Mouse (Mus musculus) erythroblast, adult 5-6 weeks (primary cell): Measurements from ENCODE around the gene Tlnrd1. TPM values are rescaled to one million over a fixed set of nuclear protein-coding genes. Genes with fewer than 3 reads are reported as not detected.
A peak's percentile ranks its signal among the peaks of the same experiment; 100 is the strongest.

Experiments
- ATAC-seq: replicated peaks from 2 replicates; pipeline ENCODE4 v1.8.0; 2016; ENCODE audit warnings: moderate number of reproducible peaks, mild to moderate bottlenecking, moderate TSS enrichment, inconsistent platforms; ENCODE audit not compliant: poor library complexity, low FRiP score, severe bottlenecking
- total RNA-seq, 2 experiments: library from RNA; stranded (forward) in 1 of 2; stranded (reverse) in 1 of 2; fragments of 150-400 nt in 1 of 2; fragments of 200-764, 138-1000 nt in 1 of 2; gene quantifications; 2 replicates each; pipeline versions ENCODE4 v1.2.3 to v1.2.4; 2015 to 2017; ENCODE audit warnings: low replicate concordance in 2 of 2

The Tlnrd1 gene
- total RNA-seq, 2 experiments from 2014 or later, result 6.7 to 8.3 TPM

GRCm38 (mm10) chr7:83885835-83886234, 1.7 kb upstream of the Tlnrd1 start:
- peak; percentile 55 for ATAC-seq

- ATAC-seq, result peak; percentile 53
Measured at GRCm38 (mm10) chr7:83884921-83885532, 922 bp upstream of the Tlnrd1 start.

GRCm38 (mm10) chr7:83883276-83884020, 657 bp downstream of the Tlnrd1 start:
- peak; percentile 50 for ATAC-seq

GRCm38 (mm10) chr7:83882633-83883275, 1.4 kb downstream of the Tlnrd1 start:
- ATAC-seq, result peak; percentile 56

- no peak for ATAC-seq
Measured at GRCm38 (mm10) chr7:83882150-83882632, 1.9 kb downstream of the Tlnrd1 start.

DNA sequence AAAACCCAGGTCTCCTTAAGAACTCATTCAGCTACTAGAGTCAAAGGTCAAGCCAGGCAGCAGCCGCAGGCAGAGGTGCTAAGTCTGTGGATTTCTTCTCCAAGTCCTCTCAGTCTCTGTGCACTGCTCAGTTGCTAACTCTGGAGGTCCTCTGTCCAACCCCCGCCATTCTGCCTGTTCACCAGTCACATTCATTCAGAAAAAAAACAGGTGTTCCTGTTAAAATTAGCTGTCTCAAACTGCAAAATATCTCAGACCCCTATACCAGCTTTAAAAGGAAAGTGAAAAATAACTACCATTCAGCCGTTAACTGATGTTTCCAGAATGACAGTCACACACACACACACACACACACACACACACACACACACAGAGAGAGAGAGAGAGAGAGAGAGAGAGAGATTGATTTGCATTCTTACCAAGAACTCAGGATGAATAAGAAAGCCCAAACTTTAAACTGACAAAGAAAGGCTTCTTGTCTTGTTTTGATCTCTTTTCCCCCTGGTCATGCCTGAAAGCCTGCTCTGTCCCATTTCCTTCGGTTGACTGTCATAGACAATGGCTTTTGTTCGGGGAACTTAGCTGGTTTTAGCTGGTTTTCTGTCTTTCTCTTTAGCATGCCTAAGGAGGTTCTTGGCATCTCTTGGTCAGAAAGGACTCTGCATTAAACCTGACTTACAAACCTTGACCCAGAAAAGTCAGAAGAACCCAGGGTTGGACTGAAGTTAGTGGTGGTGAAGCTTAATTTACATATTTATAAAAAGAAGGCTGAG, 5.2 kb downstream of the Tlnrd1 start:
- no peak for ATAC-seq

GRCm38 (mm10) chr7:83877088-83877487, 7.0 kb downstream of the Tlnrd1 start:
- ATAC-seq, result no peak

DNA sequence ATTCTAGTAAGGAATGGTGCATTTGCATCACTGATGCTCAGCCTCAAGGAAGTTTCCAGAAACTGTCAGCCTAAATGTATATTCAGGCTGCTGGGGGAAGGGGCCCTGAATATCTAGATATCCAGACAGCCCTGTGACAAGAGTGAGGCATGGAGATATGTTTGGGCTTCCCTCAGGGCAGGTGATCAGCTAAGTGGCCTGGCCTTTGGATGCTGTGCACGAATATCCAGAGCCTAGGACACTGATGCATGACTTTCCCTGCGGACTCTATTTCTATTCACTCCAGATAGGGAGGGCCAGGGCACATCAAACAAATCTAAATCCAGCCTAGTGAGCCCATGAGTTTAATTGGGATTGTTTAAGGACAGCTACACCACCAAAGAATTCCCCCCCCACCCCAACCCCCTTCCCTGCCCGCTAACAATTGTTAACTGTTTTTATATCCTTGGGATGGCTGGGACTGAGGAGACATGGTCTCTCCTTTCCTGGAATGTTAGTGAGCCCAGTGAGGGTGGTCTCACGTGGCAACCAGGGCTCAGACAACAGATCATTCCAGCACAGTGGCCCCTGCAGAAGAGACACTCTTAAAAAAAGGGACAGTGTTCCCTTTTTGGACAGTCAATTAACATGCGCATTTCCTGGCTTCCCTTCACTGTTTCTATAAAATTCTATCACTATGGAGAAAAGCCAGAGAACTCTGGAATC, 14.1 kb downstream of the Tlnrd1 start:
- no peak for ATAC-seq

- ATAC-seq, result no peak
Measured at GRCm38 (mm10) chr7:83868200-83868599, 15.9 kb downstream of the Tlnrd1 start.

DNA sequence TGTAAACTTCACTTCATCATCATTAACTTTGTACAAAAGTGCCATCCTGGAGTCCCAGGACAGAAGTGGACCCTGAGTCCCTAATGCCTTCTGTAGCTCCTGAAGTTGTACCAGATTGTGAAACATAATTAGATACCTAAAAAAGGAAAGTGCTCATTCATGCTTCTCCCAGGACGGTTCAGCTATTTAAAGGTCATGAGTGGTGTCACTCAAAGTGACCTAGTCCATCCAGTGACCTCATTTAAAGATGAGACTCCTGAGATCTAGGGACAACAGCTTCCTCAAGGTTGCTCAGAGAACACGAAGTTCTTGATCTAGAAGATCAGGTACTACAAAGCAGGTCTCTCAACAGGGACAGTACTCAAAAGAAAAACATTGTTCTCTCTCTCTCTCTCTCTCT, 20.6 kb downstream of the Tlnrd1 start:
- ATAC-seq, result no peak

GRCm38 (mm10) chr7:83859378-83860083, 24.6 kb downstream of the Tlnrd1 start:
- no peak for ATAC-seq

DNA sequence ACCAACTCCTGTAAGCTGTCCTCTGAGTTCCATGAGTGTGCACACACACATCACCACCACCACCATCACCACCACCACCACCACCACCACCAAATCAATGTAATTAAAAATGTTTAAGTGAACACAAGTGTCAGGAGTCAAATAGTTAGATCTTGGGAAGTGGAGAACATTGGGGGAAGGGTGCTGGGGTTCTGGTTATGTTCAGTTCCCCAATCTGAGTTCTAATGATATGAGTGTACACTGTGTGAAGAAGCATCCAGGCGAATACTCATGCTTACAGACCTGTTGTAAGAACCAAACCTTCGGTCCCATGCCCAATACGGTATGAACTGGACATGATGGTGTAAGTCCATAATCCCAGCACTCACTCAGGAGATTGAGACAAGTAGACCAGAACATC, 26.2 kb downstream of the Tlnrd1 start:
- no peak for ATAC-seq

DNA sequence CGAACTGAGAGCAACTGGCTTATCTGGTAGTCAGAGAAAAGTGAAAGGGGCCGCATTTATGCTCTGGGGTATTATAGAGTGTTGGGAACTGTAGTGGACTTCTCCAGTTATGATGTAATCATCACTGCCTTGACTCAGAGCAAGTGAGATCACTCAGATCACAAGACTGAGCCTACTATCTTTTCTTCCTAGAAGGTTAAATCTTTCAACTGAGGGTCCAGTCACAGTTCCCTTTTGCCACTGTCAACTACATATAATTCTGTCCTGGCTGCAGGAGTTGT, 27.0 kb downstream of the Tlnrd1 start:
- ATAC-seq, result no peak

- no peak for ATAC-seq
Measured at GRCm38 (mm10) chr7:83856353-83857207, 27.5 kb downstream of the Tlnrd1 start.

- no peak for ATAC-seq
Measured at GRCm38 (mm10) chr7:83855203-83855602, 28.9 kb downstream of the Tlnrd1 start.

GRCm38 (mm10) chr7:83852381-83853380, 31.4 kb downstream of the Tlnrd1 start:
- no peak for ATAC-seq
